Mouse (Mus musculus): ENCODE data around the gene Gm6377. TPM values are rescaled to one million over a fixed set of nuclear protein-coding genes. Genes with fewer than 3 reads are reported as not detected.
A peak's percentile ranks its signal among the peaks of the same experiment; 100 is the strongest.

The Gm6377 gene
- total and polyA plus RNA-seq, 2 experiments = 0.05 to 1.3 TPM

DNA sequence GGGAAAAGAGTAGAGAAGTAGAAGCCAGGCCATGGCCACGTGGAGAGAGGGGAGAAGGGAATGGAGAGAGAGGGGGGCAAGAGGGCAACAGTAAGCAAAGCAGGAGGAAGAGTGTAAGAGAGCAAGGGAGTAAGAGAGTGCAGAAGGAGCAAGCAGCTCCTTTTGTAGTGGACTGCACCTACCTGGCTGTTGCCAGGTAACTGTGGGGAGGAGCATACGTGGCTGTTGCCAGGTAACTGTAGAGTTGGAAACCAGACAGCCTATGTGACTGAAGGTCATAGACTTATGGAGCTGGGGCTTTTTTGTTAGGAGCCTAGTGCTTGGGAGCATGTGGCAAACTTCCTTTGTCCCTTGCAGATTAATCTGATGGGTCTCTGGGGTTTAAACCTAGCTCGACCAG is 21.1 kb upstream of the Gm6377 start:
- H3K9ac ChIP-seq (ENCODE audit: low read depth, low read length) = no peak overlapping the region
- DNase-seq (ENCODE audit: extremely low read depth, low read depth, low spot score) = no peak
- no peak overlapping the region for H3K4me3 ChIP-seq (ENCODE audit: insufficient read depth, low read depth, low read length)
- no peaks in the 10 kb centered on the region for H3K36me3 ChIP-seq (ENCODE audit: control insufficient read depth, insufficient read depth, low read length)
- no peaks in the 10 kb centered on the region for H3K4me1 ChIP-seq (ENCODE audit: control insufficient read depth, insufficient read depth, low read length)
- 48% methylated on average over 3 of the region's 3 CpGs for WGBS
- no peaks in the 10 kb centered on the region for H3K27me3 ChIP-seq (ENCODE audit: control insufficient read depth, insufficient read depth, low read length)
- TF ChIP-seq CTCF (IDR thresholded peaks at IDR 0.05; ENCODE audit: low read depth, low read length) = no peak
- TF ChIP-seq POLR2A (IDR thresholded peaks at IDR 0.05; ENCODE audit: extremely low read depth, insufficient read depth, low read length) = no peak
- no peak overlapping the region for H3K27ac ChIP-seq (replicated peaks; ENCODE audit: insufficient read depth, low read depth, low read length)
- H3K79me2 ChIP-seq (ENCODE audit: control insufficient read depth, insufficient read depth, low read length) = no peaks in the 10 kb centered on the region

DNA sequence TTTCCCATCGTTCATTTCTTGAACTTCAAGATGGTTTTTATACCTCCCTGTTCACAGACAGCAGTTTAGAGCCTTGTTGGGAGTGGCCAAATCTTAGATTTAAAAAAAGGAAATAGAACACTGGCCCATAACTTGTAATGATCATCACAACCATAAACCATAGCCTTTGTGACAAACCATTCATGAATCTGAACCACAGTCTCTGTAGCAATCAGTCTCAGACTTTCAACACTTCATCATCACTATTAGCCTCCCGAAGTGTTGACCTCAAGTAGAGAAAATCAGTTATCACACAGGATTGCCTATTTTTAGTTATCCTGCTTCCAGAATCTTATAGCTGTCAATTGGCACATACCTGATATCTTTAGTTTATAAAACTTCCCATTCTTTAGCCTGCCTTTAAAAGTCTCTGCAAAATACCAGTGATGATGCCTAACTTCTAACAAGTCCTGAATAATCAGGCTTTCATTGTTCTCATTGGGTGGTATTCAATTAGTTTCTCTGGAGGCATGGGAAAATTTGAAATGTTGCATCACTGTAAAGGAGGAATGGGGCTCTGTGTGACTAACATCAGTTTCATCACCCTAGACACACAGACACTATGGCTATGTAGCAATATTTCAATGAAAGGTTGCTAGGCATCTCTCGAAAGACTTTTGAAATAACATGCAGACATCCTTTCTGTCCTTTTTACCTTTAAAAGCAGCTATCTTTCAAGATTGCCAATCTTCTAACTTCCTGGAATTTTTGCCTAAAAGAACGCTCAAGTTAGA is 11.7 kb upstream of the Gm6377 start:
- 69% methylated on average over 4 of the region's 4 CpGs for WGBS

DNA sequence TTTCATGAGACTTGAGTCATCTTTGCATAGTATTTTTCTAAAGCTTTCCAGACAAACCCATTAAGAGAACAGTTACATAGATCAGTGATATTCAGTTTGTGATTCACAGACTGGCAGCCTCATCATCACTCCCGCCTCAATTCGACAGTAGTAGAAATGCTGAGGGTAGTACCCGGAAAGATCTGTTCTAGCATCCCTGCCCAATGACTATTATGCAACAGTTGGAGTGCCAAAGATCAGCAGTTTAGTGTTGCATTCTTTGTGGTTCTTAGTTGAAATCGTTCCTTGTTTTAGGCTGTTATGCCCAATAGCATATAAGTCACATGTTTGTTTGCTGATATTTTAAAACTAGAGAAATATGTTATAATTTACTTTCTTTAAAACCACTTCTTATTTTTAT is 6.9 kb upstream of the Gm6377 start:
- Histone ChIP-seq H3K36me3 (ENCODE audit: control insufficient read depth, insufficient read depth, low read length) (no peaks in the 10 kb centered on the region), H3K27me3 (ENCODE audit: control insufficient read depth, insufficient read depth, low read length) (no peaks in the 10 kb centered on the region), H3K4me1 (ENCODE audit: control insufficient read depth, insufficient read depth, low read length) (no peaks in the 10 kb centered on the region), H3K4me3 (ENCODE audit: insufficient read depth, low read depth, low read length) (no peak overlapping the region), H3K27ac (replicated peaks; ENCODE audit: insufficient read depth, low read depth, low read length) (no peak overlapping the region), H3K9ac (ENCODE audit: low read depth, low read length) (no peak overlapping the region), H3K79me2 (ENCODE audit: control insufficient read depth, insufficient read depth, low read length) (no peaks in the 10 kb centered on the region)
- TF ChIP-seq POLR2A (IDR thresholded peaks at IDR 0.05; ENCODE audit: extremely low read depth, insufficient read depth, low read length) (no peak), CTCF (IDR thresholded peaks at IDR 0.05; ENCODE audit: low read depth, low read length) (no peak)
- peak; percentile 51 for DNase-seq (ENCODE audit: extremely low read depth, low read depth, low spot score)
- WGBS = 21% methylated on average over 4 of the region's 4 CpGs

More for the DNA sequence above, 11.7 kb upstream of the Gm6377 start:
- no peak for DNase-seq (ENCODE audit: extremely low read depth, low read depth, low spot score)
- no peak overlapping the region for H3K9ac ChIP-seq (ENCODE audit: low read depth, low read length)
- no peaks in the 10 kb centered on the region for H3K27me3 ChIP-seq (ENCODE audit: control insufficient read depth, insufficient read depth, low read length)
- no peaks in the 10 kb centered on the region for H3K36me3 ChIP-seq (ENCODE audit: control insufficient read depth, insufficient read depth, low read length)
- no peaks in the 10 kb centered on the region for H3K79me2 ChIP-seq (ENCODE audit: control insufficient read depth, insufficient read depth, low read length)
- TF ChIP-seq POLR2A (IDR thresholded peaks at IDR 0.05; ENCODE audit: extremely low read depth, insufficient read depth, low read length) (no peak), CTCF (IDR thresholded peaks at IDR 0.05; ENCODE audit: low read depth, low read length) (no peak)
- no peaks in the 10 kb centered on the region for H3K4me1 ChIP-seq (ENCODE audit: control insufficient read depth, insufficient read depth, low read length)
- H3K4me3 ChIP-seq (ENCODE audit: insufficient read depth, low read depth, low read length) = no peak overlapping the region
- no peak overlapping the region for H3K27ac ChIP-seq (replicated peaks; ENCODE audit: insufficient read depth, low read depth, low read length)

DNA sequence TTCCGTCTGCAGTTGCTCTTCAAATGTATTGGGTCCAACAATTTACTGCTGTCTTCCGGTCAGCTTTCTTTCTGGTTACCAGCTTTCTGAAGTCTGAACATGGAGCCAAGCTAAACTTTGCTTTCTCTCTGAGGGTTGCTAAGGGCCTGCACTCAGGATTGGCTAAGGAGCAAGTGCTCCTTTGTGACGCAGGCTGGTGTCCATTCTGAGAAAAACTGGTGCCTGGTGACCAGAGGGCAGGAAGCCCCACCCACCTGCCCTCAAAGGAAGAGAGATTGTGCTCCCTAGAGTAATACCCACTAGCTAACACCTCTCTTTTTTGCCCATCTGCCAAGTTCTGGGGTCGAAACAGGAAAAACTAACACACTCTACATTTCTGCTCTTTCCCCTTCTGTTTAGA is 5.6 kb upstream of the Gm6377 start:
- WGBS = 54% methylated on average over 4 of the region's 4 CpGs

GRCm38 (mm10) chrX:109191436-109191835 is 5.1 kb upstream of the Gm6377 start:
- peak overlapping the region; percentile 54 for H3K27ac ChIP-seq (replicated peaks; ENCODE audit: insufficient read depth, low read depth, low read length)
- TF ChIP-seq POLR2A (IDR thresholded peaks at IDR 0.05; ENCODE audit: extremely low read depth, insufficient read depth, low read length) = no peak
- TF ChIP-seq CTCF (IDR thresholded peaks at IDR 0.05; ENCODE audit: low read depth, low read length) = no peak
- 59% methylated on average over 4 of the region's 4 CpGs for WGBS
- DNase-seq (ENCODE audit: extremely low read depth, low read depth, low spot score) = peak; percentile 29
- H3K9ac ChIP-seq (ENCODE audit: low read depth, low read length) = no peak overlapping the region
- no peaks in the 10 kb centered on the region for H3K4me1 ChIP-seq (ENCODE audit: control insufficient read depth, insufficient read depth, low read length)
- H3K4me3 ChIP-seq (ENCODE audit: insufficient read depth, low read depth, low read length) = no peak overlapping the region
- H3K27me3 ChIP-seq (ENCODE audit: control insufficient read depth, insufficient read depth, low read length) = no peaks in the 10 kb centered on the region
- no peaks in the 10 kb centered on the region for H3K79me2 ChIP-seq (ENCODE audit: control insufficient read depth, insufficient read depth, low read length)
- no peaks in the 10 kb centered on the region for H3K36me3 ChIP-seq (ENCODE audit: control insufficient read depth, insufficient read depth, low read length)

More for the DNA sequence above, 5.6 kb upstream of the Gm6377 start:
- Histone ChIP-seq H3K4me3 (ENCODE audit: insufficient read depth, low read depth, low read length) (no peak overlapping the region), H3K79me2 (ENCODE audit: control insufficient read depth, insufficient read depth, low read length) (no peaks in the 10 kb centered on the region), H3K27me3 (ENCODE audit: control insufficient read depth, insufficient read depth, low read length) (no peaks in the 10 kb centered on the region), H3K36me3 (ENCODE audit: control insufficient read depth, insufficient read depth, low read length) (no peaks in the 10 kb centered on the region), H3K4me1 (ENCODE audit: control insufficient read depth, insufficient read depth, low read length) (no peaks in the 10 kb centered on the region), H3K9ac (ENCODE audit: low read depth, low read length) (no peak overlapping the region), H3K27ac (replicated peaks; ENCODE audit: insufficient read depth, low read depth, low read length) (peak overlapping the region; percentile 54)
- no peak for DNase-seq (ENCODE audit: extremely low read depth, low read depth, low spot score)
- no peak for TF ChIP-seq POLR2A (IDR thresholded peaks at IDR 0.05; ENCODE audit: extremely low read depth, insufficient read depth, low read length)
- no peak for TF ChIP-seq CTCF (IDR thresholded peaks at IDR 0.05; ENCODE audit: low read depth, low read length)

DNA sequence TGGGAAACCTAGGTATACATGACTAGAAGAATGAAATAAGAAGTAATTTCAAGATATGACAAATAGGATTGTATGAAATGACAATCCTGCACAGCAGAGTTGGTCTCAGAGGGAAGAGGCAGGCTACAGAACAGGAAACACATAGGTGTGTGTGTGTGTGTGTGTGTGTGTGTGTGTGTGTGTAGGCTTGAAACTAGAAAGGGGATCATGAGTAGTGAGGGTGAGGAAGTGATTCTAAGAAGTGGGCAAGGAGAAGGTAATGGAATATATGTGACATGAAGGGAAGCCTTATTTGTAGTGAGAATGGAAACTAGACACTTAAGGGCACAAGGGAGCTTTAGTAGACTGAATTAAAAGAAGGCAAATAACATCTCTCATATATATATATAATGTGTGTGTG is 11.3 kb downstream of the Gm6377 start:
- Histone ChIP-seq H3K27me3 (ENCODE audit: control insufficient read depth, insufficient read depth, low read length) (no peaks in the 10 kb centered on the region), H3K27ac (replicated peaks; ENCODE audit: insufficient read depth, low read depth, low read length) (no peak overlapping the region), H3K9ac (ENCODE audit: low read depth, low read length) (no peak overlapping the region), H3K4me1 (ENCODE audit: control insufficient read depth, insufficient read depth, low read length) (no peaks in the 10 kb centered on the region), H3K36me3 (ENCODE audit: control insufficient read depth, insufficient read depth, low read length) (no peaks in the 10 kb centered on the region), H3K79me2 (ENCODE audit: control insufficient read depth, insufficient read depth, low read length) (no peaks in the 10 kb centered on the region), H3K4me3 (ENCODE audit: insufficient read depth, low read depth, low read length) (no peak overlapping the region)
- no peak for DNase-seq (ENCODE audit: extremely low read depth, low read depth, low spot score)
- TF ChIP-seq CTCF (IDR thresholded peaks at IDR 0.05; ENCODE audit: low read depth, low read length) (no peak), POLR2A (IDR thresholded peaks at IDR 0.05; ENCODE audit: extremely low read depth, insufficient read depth, low read length) (no peak)
